Mouse (Mus musculus): ENCODE data around the gene Ereg.

Gene Ereg

GRCm38 (mm10) chr5:91074450-91074950 is at the start of gene Ereg:
Gene Ereg (plus strand): TSS chr5:91074622.
- DNase-seq: no peak

- DNase-seq: no peak
Measured at GRCm38 (mm10) chr5:91027164-91027563, 47.3 kb upstream of the Ereg start, which contains the start of gene Epgn. Gene Epgn (plus strand): TSS chr5:91027464.

DNA sequence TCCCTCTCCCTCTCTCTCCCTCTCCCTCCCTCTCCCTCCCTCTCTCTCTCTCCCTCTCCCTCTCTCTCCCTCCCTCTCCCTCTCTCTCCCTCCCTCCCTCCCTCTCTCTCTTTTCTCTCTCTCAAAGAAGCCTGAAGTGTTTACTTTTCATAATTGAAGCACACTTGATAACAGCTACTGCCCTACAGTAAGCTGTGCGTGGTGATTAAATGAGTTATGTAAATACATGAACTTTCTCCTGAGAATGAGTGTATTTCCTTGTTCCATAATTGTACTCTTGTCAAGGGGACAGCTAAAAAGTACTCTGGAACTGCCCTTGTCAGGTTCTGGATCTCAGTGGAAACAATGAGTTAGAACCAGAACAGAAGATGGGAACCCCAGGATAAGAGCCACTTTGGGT is 46.6 kb upstream of the Ereg start:
- no peak for DNase-seq

GRCm38 (mm10) chr5:91030629-91031028 is 43.8 kb upstream of the Ereg start:
- no peak for DNase-seq

DNA sequence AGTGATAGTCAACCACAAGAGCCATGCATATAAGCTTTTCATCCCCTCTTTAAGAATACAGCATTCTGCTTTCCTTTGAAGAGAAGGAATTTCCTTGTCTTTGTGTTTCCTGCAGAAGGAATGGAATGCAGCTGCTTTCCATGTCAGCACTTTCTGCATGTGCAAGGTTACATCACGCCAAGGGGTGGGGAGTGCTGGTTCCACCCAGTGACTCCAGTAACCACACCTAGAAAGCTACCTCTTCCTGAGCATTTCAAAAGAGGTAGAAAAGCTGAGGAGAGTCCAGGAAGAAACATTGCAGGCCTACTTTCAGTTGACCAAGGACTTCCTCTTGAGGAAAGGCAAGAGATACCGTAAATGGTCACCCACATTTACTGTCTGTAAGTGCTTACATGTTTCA is 39.1 kb upstream of the Ereg start:
- no peak for DNase-seq

DNA sequence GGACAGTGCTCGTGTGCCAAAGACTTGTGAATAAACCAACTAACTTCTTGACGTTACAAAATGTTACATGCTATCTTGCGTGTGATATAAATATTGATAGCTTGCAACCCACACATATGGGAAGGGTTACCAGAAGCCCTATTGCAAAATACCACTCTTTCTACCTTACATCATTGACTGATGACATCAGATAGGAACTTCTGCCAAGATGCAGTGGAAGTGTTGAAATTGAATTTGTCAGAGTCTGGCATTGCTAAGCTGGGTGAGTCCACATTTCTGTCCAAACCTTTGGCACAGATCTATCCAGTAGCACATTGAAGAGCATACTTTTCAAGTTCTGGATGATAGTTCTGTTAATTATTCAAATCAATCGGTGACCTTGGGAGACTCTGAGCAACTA is 37.8 kb upstream of the Ereg start:
- DNase-seq: no peak

- DNase-seq: no peak
Measured at GRCm38 (mm10) chr5:91037756-91038155, 36.7 kb upstream of the Ereg start.

DNA sequence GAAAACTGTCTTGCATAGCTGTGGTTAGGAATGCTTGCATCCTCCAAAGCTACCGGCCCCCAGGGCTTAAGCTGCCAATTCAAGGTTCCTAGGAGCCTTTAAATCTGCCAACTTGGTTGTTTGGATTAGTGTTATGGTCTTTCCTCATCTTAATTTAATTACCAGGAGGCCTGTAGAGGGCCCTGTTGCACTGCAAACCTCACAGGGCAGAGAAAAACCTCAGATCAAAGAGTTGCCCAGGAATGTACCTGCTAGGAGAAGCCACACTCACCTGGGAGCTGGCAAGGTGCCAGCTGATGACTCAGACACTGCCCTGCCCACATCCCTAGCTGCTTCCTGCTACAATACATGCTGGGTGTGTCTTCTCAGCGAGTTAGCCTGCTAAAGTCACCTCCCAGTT is 35.9 kb upstream of the Ereg start:
- DNase-seq: peak; percentile 14

DNA sequence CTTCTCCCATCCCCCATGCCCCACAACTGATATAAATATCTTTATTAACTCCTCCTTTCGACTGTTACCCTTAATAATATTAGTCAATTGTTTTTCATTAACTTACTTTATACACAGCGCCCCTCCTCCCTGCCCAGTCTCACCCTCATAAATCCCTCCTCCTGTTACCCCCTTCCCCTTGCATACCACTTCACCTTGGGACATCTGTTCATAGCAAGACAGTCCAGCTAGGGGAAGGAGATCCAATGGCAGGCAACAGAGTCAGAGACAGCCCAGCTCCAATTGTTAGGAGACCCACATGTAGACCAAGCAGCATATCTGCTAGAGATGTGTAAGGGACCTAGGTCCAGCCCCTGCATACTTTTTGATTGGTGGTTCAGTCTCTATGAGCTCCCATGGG is 35.5 kb upstream of the Ereg start:
- no peak for DNase-seq

DNA sequence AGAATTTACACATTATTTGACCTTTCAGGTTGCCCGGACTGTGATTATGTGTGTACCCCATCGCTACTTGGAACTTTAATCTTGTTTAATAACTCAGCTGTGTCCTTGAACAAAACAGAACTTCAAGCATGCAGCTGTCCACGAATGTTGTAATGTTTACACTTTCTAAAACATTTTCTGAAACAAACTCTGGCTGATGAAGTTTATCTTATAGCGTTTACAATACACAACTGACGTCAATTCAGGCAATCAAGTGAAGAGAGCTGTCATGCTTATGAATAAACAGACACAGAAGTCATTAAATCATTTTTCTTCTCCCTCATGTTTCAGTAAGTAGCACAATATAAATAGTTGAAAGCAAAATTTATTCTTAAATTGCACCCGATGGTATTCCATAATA is 26.4 kb upstream of the Ereg start:
- no peak for DNase-seq

- DNase-seq: no peak
Measured at GRCm38 (mm10) chr5:91048397-91048796, 26.0 kb upstream of the Ereg start.

DNA sequence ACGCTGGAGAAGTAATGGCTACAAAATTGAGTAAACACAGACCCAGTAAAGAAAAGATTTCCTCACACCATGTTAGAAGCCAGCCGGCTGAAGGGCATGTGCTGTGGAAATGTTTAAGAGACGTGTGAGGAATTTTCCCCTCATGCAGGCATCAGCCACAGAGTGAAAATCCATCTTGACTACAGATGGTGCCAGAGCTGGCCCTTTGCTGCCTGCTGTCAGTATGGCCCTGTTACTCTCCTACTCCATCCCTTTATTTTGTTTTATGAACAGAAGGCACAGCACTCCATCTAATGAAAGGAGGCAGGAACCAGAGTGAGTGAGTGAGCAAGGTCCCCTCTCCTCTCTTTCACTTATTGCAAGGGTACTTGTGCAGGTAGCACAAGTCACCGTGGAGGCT is 2.1 kb upstream of the Ereg start:
- no peak for DNase-seq

GRCm38 (mm10) chr5:91073626-91074025 is 796 bp upstream of the Ereg start:
- DNase-seq: no peak

DNA sequence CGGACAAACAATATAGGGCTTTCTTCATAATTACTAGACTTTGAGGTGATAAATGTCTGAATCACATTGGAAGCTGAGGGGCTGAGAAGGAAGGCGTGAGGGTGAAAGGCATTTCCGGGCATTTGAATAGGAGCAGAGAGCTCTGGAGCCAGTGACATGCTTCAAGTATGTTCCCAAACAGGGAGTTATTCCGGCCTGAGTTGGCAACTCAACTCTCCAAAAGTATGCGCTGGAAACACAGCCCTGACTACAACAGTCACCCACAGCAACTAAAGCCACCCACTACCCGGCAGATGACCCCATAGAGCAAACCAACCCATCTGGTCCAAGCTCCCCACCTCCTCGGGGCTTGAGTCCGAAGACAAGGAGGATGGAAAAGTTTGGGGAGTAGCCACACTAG is 396 bp upstream of the Ereg start:
- no peak for DNase-seq

DNA sequence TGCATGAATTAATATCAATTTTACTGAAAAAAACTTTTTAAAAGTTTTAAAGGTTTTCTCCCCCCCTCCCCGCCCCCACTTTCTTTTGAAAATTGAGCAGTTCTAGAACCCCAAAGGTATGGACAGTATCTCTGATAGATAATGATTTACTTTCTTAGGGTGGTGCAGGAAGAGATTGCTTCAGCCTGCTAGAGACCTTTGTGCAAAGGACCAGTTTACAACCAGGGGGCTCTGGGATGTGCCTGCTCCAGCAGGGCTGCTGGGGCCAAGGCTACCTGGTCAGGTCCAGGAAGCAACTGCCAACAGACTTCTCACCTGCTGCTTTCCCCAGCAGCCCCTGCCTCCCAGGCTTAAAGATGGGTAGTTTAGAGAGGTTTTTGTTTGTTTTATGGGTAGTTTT is 599 bp downstream of the Ereg start:
- no peak for DNase-seq

DNA sequence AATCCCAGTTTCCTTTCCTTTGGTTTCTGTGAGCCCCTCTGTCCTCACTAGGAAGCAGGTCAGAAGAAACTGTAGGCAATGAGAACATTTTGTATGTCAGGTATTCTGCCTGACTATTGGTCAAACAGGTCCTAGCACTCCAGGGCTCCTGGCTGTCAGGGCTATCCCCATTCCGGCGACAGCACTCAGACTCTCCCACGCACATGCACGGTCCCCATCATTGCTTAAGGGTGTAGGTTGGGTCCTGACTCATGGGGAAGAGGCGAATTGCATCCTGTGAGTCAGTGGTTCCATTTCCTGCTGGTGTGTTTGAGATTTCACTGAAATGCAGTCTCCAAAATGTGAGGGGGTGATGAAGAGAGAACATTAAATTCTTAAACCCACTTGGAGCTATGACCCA is 8.6 kb downstream of the Ereg start:
- DNase-seq: no peak

GRCm38 (mm10) chr5:91085291-91085690 is 10.9 kb downstream of the Ereg start:
- DNase-seq: no peak

DNA sequence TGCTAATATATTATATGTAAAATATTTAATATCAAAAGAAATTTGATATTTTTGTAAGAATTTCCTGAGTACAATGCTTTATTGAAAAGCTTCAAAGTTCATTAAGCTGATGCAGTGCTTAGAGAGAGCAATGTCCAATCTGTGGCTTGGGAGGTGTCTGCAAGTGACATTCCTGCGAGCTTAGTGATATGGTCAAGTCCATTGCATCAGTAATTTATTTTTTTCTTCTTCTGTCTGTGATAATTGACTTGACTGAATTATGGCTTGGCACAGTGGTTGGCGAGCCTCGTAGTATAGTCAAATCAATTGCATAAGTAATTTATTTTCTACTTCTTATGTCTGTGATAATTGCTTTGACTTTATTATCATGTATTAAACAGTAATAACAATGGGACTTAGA is 15.9 kb downstream of the Ereg start:
- DNase-seq: no peak

GRCm38 (mm10) chr5:91097911-91098614 is 23.6 kb downstream of the Ereg start:
- DNase-seq: no peak

DNA sequence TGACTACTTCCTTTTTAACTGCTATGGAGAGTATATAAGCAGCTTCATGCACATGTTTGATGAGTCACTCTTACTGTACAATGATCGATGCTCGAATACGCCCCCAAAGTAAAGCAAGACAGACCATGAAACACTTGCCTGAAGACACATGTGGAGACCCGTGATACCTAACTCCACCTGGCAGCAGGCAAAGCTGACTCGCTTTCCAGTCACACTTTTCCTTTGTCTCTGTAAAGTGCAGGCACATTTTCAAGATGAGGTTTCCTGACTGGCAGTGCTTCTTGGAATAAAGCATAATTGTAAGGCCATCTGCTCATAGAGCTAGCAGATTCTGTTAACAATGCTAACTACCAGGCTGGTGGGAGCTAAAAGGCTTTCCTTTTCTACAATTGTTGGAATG is 27.3 kb downstream of the Ereg start:
- DNase-seq: no peak

DNA sequence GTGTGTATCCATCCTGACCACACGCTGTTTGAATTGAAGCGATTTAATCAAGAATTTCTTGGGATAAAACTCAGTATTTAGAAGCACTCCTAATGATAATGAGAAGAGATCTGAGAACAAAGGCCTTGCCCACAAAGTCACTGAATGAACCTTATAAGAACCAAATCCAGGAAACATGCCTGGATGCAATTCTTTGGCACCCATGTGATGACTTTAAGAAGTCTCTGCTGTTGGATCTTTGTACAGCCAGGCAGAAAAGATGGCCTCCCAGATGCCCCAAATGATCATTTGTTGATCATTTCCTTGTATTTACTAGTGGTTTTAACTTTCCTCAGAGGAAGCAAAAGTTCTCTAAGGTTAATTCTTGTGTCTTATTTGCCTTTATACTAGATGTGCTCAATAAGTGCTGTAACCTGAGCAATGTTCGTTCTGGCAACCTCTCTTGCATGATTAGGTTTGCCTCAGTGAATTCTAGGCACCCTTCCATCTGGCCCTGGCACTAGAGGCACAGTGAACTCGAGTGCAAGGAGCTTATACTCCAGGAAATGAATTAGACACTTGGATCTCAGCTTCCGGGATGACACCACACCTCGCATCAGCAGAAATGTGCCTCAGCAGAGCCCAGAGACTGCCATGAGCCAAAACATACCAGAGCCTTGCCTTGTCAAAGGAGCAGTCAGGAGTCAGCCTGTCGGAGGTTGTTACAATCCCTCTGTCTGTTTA is 29.7 kb downstream of the Ereg start:
- DNase-seq: peak; percentile 77 to 85

DNA sequence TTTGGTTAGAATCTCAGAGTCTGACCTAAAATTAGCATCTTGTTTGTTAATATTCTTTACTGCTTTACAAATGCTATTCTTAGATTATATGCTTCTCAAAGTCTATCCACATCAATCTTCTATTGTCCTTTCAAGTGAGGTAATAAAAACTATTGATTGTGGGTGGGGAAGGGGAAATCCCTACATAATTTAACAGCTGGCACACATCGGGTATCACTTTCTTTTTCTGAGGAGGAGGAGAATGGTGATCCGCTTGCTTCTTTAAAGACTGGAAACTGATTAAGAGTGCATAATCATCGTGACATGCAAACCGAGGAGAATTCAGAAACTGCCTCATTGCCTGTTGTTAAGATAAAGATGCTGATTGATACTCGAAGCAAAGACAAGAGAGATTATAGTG is 31.8 kb downstream of the Ereg start:
- no peak for DNase-seq

DNA sequence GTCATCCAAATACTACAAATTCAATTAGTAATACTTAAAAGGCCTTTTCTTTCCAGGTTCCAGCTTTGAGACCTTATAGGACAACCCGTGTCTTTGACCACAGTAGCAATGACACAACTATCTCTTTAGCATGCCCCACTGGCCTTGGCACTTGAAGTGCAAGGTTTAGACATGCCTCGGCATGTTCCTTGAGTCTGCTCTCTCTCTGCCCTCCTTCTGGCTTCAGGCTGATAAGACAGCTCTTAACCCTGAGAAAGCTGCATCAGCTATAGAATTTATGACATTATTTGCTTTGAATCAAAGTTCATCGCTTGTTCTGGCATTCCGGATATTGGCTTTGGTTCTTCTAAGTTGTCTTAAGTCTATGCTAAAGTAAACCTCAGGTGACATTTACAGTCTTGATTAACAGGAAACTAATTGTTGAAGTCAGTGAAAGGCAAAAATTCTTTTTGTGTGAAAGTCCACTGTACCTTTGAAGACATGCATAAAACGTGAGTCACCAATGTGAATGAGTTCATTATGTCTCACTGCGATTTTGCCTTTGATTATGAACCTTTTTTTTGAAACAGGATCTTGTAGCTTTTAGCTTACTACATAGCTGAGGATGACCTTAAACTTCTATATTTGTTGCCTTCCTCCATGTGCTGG is 35.7 kb downstream of the Ereg start:
- DNase-seq: no peak

- DNase-seq: no peak
Measured at GRCm38 (mm10) chr5:91111019-91111418, 36.6 kb downstream of the Ereg start.
